Mouse (Mus musculus): ENCODE measurements at regions not wholly inside any gene's neighbourhood (a gene's known extent, or its start where the extent isn't known, plus 50 kb on each side); places are given as distances from the start of the nearest gene placed in this dataset.

DNA sequence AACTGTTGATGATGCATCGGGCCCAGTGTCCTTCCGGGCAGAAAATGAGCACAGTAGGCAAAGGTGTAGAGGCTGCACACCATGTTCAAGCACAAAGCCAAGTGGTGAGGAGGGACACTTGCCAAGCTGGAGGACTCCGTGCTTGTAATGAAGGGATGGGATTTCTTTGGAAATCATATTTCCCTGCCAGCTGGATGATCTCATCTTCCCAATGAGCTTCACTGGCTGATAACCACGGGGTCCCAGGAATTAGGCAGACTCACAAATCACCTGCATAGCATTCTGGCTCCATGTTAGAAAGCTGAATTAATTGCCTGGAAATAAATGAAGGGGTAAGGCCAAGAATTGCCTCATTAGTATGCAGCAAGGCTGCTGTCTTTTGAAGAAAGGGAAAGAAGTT, 435.4 kb downstream of the Gxylt1 start:
- TF ChIP-seq CTCF (IDR thresholded peaks at IDR 0.05; ENCODE audit: insufficient read depth, low read length) (no peak), POLR2A (IDR thresholded peaks at IDR 0.05; ENCODE audit: borderline replicate concordance, extremely low read depth, low read depth, low read length) (no peak)
